Mouse (Mus musculus) adrenal gland (tissue): ENCODE data around the gene Hoxd3.

Source experiments
- intact Hi-C: fragments of 180-260 bp; cut with DNase I; formaldehyde crosslinking; loops from one replicate; pipeline ENCODE4 v1.15.1; 2025

The Hoxd3 gene

DNA sequence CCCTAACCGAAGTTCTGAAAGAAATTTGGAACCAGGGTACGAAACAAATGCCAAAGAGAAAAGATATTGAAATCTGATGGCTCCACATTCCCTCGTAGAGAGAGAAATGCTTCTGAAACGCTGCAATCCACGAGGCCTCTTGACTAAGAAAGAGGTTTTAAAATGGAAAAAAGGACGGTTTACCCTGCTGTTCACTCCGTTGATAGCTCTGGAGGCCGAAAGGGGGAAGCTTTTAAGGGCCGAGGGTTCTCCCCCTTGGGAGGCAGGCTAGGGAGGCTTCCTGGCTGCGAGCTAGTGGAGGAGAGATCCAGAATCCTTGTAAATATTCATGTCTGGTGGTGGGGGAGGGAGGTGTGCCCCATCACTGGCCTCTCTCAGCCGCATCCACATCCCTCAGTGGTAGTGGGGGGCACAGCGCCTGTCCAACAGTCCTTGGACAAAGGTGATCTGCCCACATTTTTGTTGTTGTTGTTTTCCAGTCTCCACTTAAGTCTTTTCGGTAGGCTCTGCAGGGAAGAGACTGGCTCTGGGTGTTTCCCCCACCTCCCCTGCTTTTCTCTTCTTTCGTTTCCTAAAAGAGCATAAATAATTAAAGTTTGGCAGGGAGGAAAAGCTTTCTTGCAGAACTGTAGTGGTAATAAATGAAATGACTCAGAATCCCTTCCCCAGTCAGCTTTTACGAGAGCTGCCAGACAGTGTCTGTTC is 32.7 kb upstream of the Hoxd3 start, which contains the start of gene Hoxd11:
TSS of gene Hoxd11 (plus strand) at position 667 of the 705 bp plus-strand sequence.
- intact Hi-C loops = no loop called here

DNA sequence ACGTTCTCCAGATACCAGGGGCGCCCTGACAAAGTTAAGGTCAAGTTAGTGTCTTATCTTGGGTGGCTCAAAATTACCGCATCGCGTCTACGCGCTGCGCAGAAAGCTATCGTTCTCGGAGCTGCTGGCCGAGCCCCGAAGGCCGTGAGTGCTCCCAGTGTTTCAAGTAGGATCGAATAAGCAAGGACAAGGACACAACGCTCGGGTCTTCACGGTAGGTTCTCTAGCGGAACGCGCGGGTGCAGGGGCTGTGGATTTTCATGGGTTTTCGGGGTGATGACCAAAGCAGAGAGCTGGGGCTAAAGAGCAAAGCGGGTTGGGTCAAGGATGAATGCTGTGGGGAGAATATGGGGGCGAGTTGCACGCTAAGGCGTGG is 32.1 kb upstream of the Hoxd3 start:
- intact Hi-C loops = no loop called here

DNA sequence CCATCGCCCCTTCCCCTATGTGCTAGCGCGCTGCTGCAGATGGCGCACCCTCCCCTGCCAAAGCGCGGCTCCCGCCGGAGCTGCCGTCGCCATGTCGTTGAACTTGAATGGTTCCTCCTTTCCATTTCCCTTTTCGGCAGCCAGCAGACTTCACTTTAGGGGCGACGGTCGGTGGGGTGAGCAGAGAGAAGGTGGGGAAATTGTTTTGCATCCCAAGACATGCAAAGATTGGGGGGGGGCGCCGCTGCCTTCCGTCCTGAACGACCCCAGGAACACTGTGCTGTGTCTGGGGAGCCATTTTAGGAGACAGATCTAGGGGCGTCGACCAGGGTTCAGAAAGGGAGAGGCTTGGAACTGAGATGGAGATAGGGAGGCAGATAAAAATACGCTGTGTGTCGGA is 31.7 kb upstream of the Hoxd3 start:
- intact Hi-C loops = no loop called here

- intact Hi-C loops = no loop called here
These were observed 30.9 kb upstream of the Hoxd3 start for GRCm38 (mm10) chr2:74680561-74681398.

- intact Hi-C loops = no loop called here
These were observed 29.9 kb upstream of the Hoxd3 start for GRCm38 (mm10) chr2:74681594-74682531.

DNA sequence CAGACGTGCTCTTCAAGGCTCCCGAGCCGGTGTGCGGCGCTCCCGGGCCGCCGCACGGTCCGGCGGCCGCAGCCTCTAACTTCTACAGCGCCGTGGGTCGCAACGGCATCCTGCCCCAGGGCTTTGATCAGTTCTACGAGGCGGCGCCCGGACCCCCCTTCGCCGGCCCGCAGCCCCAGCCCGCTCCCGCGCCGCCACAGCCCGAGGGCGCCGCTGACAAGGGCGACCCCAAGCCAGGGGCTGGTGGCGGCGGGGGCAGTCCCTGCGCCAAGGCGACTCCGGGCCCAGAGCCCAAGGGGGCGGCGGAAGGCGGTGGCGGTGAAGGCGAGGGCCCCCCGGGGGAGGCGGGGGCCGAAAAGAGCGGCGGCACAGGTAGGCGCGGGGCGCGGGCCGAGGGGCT is 28.9 kb upstream of the Hoxd3 start:
- intact Hi-C loops = no loop called here

DNA sequence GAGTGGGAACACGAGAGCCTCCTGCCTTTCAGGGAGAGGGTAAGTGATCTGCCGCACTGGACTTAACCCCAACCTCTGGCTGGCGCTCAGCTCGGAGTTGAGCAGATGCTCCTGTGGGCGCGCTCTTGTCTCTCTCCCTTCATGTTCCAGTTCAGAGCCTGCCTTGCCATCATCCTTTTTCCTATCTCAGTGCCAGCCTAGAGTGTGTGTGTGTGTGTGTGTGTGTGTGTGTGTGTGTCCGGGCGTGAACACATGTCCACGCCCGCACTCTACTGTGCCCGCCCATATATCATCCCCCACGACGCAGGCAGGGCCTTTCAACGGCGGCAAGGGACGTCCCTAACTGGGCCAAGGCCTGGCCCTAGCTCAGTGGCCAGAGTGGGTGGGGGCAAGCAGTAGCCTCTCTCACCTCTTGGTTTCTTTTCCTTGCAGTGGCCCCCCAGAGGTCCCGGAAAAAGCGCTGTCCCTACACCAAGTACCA is 28.2 kb upstream of the Hoxd3 start:
- intact Hi-C loops = no loop called here

GRCm38 (mm10) chr2:74684106-74684505 is 27.6 kb upstream of the Hoxd3 start:
- intact Hi-C loops = no loop called here

DNA sequence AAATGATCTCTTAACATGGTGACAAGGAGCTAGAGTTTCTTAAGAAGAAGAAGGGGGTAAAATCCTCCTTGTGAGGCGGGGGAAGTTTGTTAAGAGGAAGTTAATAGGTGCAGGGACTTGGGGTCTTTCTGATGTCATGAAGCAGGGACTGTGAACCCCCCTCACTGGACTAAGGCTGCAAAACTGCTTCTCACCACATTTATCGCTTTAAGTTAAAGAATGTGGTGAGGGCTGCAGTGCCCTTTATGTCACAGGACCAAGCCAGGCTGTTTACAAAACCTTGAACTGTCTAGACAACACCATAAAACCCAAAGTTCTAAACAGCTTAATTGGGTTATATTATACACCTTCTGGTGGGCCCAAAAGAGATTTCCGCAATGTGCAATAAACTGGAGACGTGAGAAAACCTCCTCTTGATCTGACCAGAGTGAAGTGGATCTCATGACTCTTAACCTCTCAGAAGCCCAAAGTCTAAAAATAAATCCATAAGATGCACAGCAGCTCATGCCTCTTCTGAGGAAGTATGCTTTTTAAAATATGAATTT is 26.6 kb upstream of the Hoxd3 start:
- intact Hi-C loops = no loop called here

DNA sequence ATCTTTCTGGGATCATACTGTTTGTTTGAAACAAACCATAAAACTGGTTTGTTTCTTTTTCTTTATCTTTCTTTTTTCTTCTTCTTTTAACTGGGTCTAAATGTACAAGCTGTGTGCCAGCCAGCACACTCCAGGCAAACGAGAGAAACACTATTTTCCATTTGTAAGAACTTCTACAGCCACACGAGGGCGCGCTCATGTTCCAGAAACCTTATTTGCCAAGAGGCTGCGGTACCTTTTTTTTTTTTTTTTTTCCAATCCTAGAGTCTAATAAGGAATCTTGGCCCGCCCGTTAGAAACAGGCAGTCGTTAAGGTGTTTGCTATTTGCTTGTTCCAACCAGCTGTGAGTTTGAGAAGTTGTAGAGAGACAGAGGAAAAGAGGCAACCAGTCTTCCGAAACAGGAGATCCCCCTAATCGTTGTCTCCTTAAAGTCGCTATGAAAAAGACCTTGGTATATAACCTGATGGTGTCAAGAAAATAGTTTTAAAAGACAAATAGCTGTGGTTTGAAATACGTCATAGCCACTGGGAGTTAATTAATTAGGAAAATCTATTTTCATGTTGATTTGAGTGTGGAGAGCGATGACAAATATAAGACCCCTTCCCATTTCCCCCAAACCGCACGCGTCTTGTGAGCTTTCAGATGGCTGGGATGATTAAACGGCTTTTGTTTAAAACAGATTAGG is 25.3 kb upstream of the Hoxd3 start:
- intact Hi-C loops = no loop called here

GRCm38 (mm10) chr2:74686988-74687697 is 24.6 kb upstream of the Hoxd3 start:
- intact Hi-C loops = no loop called here

- intact Hi-C loops = no loop called here
These were observed 23.8 kb upstream of the Hoxd3 start for GRCm38 (mm10) chr2:74687698-74688555.

- intact Hi-C loops = no loop called here
These were observed 22.7 kb upstream of the Hoxd3 start for GRCm38 (mm10) chr2:74688795-74689573.

DNA sequence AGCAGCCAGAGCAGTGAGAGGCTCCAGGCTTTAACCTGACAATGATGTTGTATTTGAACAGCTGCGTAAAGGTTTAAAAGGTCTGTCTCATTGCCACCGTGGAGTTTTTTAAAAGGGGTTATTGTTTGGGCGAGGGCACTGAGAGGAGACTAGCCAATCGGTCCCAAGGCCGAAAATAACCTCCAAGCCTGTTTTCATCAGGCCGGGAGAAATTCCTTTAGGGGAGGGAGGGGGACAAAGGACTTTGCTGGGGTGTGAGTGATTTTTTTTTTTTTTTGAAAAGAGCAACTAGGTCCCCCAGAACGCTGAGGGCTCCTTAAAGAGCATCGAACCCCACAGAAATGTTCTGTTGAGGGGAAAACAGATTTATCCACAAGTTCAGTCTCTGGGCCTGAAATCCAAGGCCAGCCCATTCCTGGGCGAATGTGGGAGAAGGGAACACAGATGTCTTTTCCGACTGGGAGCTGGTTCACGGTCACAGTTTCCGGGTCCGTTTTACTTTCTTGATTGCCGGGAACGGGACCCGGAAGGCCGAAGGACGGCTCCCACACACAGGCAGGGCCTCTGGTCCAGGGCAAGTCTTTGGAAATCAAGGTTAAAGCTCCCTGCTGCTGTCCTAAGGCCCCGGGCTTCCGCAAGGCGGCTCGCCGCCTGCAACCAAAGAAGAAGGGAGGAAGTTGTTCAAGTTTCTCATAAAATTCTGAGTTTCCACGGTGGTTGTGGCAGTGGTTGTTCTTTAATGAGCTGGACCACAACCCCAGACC is 22.0 kb upstream of the Hoxd3 start:
- intact Hi-C loops = loop anchor here (10.0 kb wide), 1 partner anchor 625 kb away; no protein-coding TSS in a partner anchor

- intact Hi-C loops = loop anchor here (10.0 kb wide), 1 partner anchor 624 kb away; no protein-coding TSS in a partner anchor
These were observed 21.4 kb upstream of the Hoxd3 start for GRCm38 (mm10) chr2:74690338-74690716.

GRCm38 (mm10) chr2:74691022-74691951 is 20.4 kb upstream of the Hoxd3 start, which contains the start of gene Hoxd10:
TSS of gene Hoxd10 (plus strand) at chr2:74691924.
- intact Hi-C loops = loop anchor here (10.0 kb wide), 1 partner anchor 624 kb away; no protein-coding TSS in a partner anchor
